Mouse (Mus musculus): ENCODE measurements at regions not wholly inside any gene's neighbourhood (a gene's known extent, or its start where the extent isn't known, plus 50 kb on each side); places are given as distances from the start of the nearest gene placed in this dataset.

DNA sequence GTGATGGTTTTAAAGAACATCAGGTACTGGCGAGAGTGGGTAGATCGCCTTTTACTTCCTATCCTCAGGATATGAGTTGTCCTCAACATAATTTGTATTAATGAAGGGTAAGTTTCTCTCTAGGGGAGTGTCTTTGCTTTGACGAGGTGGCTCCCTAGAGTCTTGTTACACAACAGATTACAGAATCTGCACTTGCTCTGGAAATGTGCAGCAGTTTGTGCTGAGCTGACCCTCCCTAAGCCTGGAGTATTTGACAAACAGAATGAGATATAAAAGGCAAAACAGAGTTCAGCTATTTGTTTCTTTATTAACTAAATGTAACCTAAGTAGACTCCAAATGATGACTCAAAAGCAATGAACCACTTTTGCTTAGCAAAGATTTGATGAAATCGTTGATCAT lies 136.8 kb upstream of the Mocs2 start:
- Histone ChIP-seq H3K27ac (replicated peaks; ENCODE audit: low read depth, low read length) (no peak overlapping the region), H3K4me1 (ENCODE audit: control insufficient read depth, insufficient read depth, low read length) (no peaks in the 10 kb centered on the region), H3K9me3 (replicated peaks; ENCODE audit: control insufficient read depth, low read length) (no peaks in the 10 kb centered on the region), H3K4me3 (ENCODE audit: low read depth, low read length) (no peak overlapping the region), H3K9ac (replicated peaks; ENCODE audit: low read length) (no peak overlapping the region), H3K27me3 (ENCODE audit: control insufficient read depth, insufficient read depth, low read length) (no peaks in the 10 kb centered on the region), H3K36me3 (replicated peaks; ENCODE audit: control insufficient read depth, insufficient read depth, low read depth, low read length) (no peaks in the 10 kb centered on the region), H3K4me2 (ENCODE audit: low read depth, low read length) (no peak overlapping the region)
- 74% methylated on average over 4 of the region's 4 CpGs for WGBS
- ATAC-seq (replicated peaks; ENCODE audit: insufficient number of reproducible peaks, low FRiP score, low TSS enrichment, low read depth) = no peak
- DNase-seq (ENCODE audit: low spot score) = no peak

GRCm38 (mm10) chr13:114681887-114682286 lies 136.1 kb upstream of the Mocs2 start:
- no peaks in the 10 kb centered on the region for H3K36me3 ChIP-seq (replicated peaks; ENCODE audit: control insufficient read depth, insufficient read depth, low read depth, low read length)
- no peak overlapping the region for H3K9ac ChIP-seq (replicated peaks; ENCODE audit: low read length)
- no peak for ATAC-seq (replicated peaks; ENCODE audit: insufficient number of reproducible peaks, low FRiP score, low TSS enrichment, low read depth)
- no peaks in the 10 kb centered on the region for H3K27me3 ChIP-seq (ENCODE audit: control insufficient read depth, insufficient read depth, low read length)
- H3K9me3 ChIP-seq (replicated peaks; ENCODE audit: control insufficient read depth, low read length) = no peaks in the 10 kb centered on the region
- H3K4me3 ChIP-seq (ENCODE audit: low read depth, low read length) = no peak overlapping the region
- 88% methylated on average over 4 of the region's 4 CpGs for WGBS
- H3K4me1 ChIP-seq (ENCODE audit: control insufficient read depth, insufficient read depth, low read length) = no peaks in the 10 kb centered on the region
- DNase-seq (ENCODE audit: low spot score) = no peak
- H3K27ac ChIP-seq (replicated peaks; ENCODE audit: low read depth, low read length) = no peak overlapping the region
- no peak overlapping the region for H3K4me2 ChIP-seq (ENCODE audit: low read depth, low read length)

- Histone ChIP-seq H3K4me3 (ENCODE audit: low read depth, low read length) (no peak overlapping the region), H3K27ac (replicated peaks; ENCODE audit: low read depth, low read length) (no peak overlapping the region), H3K9ac (replicated peaks; ENCODE audit: low read length) (no peak overlapping the region), H3K9me3 (replicated peaks; ENCODE audit: control insufficient read depth, low read length) (no peaks in the 10 kb centered on the region), H3K4me2 (ENCODE audit: low read depth, low read length) (no peak overlapping the region), H3K36me3 (replicated peaks; ENCODE audit: control insufficient read depth, insufficient read depth, low read depth, low read length) (no peaks in the 10 kb centered on the region), H3K4me1 (ENCODE audit: control insufficient read depth, insufficient read depth, low read length) (no peaks in the 10 kb centered on the region), H3K27me3 (ENCODE audit: control insufficient read depth, insufficient read depth, low read length) (no peaks in the 10 kb centered on the region)
- WGBS = 94% methylated on average over 5 of the region's 5 CpGs
- ATAC-seq (replicated peaks; ENCODE audit: insufficient number of reproducible peaks, low FRiP score, low TSS enrichment, low read depth) (no peak), DNase-seq (ENCODE audit: low spot score) (no peak)
Measured at GRCm38 (mm10) chr13:114682891-114683290, 135.1 kb upstream of the Mocs2 start.

- 78% methylated on average over 1 of the region's 1 CpGs for WGBS
- H3K36me3 ChIP-seq (replicated peaks; ENCODE audit: control insufficient read depth, insufficient read depth, low read depth, low read length) = no peaks in the 10 kb centered on the region
- H3K4me3 ChIP-seq (ENCODE audit: low read depth, low read length) = no peak overlapping the region
- no peak overlapping the region for H3K27ac ChIP-seq (replicated peaks; ENCODE audit: low read depth, low read length)
- H3K4me2 ChIP-seq (ENCODE audit: low read depth, low read length) = no peak overlapping the region
- DNase-seq (ENCODE audit: low spot score) = no peak
- no peak overlapping the region for H3K9ac ChIP-seq (replicated peaks; ENCODE audit: low read length)
- no peaks in the 10 kb centered on the region for H3K4me1 ChIP-seq (ENCODE audit: control insufficient read depth, insufficient read depth, low read length)
- H3K27me3 ChIP-seq (ENCODE audit: control insufficient read depth, insufficient read depth, low read length) = no peaks in the 10 kb centered on the region
- ATAC-seq (replicated peaks; ENCODE audit: insufficient number of reproducible peaks, low FRiP score, low TSS enrichment, low read depth) = no peak
- no peaks in the 10 kb centered on the region for H3K9me3 ChIP-seq (replicated peaks; ENCODE audit: control insufficient read depth, low read length)
Measured at GRCm38 (mm10) chr13:114684298-114684697, 133.7 kb upstream of the Mocs2 start.

DNA sequence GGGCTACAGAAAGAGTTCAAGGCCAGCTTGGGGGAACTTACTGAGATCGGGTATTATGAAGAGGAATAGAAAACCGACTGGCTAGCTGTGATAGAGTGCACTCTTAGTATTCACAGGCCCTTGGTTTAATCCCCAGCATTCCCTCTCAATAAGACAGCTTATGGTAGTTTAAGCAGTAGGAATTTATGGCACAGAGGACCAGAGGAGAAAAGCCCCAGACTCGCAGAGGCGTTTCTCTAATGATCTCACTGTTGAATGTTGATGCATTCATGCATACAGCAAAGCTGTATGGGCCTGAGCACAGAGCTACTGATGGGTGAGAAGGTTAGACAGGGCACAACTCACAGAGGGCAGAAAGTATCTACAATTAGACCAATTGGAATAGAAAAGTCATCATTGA lies 132.7 kb upstream of the Mocs2 start:
- WGBS = 72% methylated on average over 4 of the region's 4 CpGs
- DNase-seq (ENCODE audit: low spot score) (no peak), ATAC-seq (replicated peaks; ENCODE audit: insufficient number of reproducible peaks, low FRiP score, low TSS enrichment, low read depth) (no peak)
- Histone ChIP-seq H3K36me3 (replicated peaks; ENCODE audit: control insufficient read depth, insufficient read depth, low read depth, low read length) (no peaks in the 10 kb centered on the region), H3K4me3 (ENCODE audit: low read depth, low read length) (no peak overlapping the region), H3K9me3 (replicated peaks; ENCODE audit: control insufficient read depth, low read length) (no peaks in the 10 kb centered on the region), H3K4me1 (ENCODE audit: control insufficient read depth, insufficient read depth, low read length) (no peaks in the 10 kb centered on the region), H3K27me3 (ENCODE audit: control insufficient read depth, insufficient read depth, low read length) (no peaks in the 10 kb centered on the region), H3K27ac (replicated peaks; ENCODE audit: low read depth, low read length) (no peak overlapping the region), H3K9ac (replicated peaks; ENCODE audit: low read length) (no peak overlapping the region), H3K4me2 (ENCODE audit: low read depth, low read length) (no peak overlapping the region)

- Histone ChIP-seq H3K4me1 (ENCODE audit: control insufficient read depth, insufficient read depth, low read length) (no peaks in the 10 kb centered on the region), H3K36me3 (replicated peaks; ENCODE audit: control insufficient read depth, insufficient read depth, low read depth, low read length) (no peaks in the 10 kb centered on the region), H3K4me2 (ENCODE audit: low read depth, low read length) (no peak overlapping the region), H3K27ac (replicated peaks; ENCODE audit: low read depth, low read length) (no peak overlapping the region), H3K9ac (replicated peaks; ENCODE audit: low read length) (no peak overlapping the region), H3K4me3 (ENCODE audit: low read depth, low read length) (no peak overlapping the region), H3K27me3 (ENCODE audit: control insufficient read depth, insufficient read depth, low read length) (no peaks in the 10 kb centered on the region), H3K9me3 (replicated peaks; ENCODE audit: control insufficient read depth, low read length) (no peaks in the 10 kb centered on the region)
- ATAC-seq (replicated peaks; ENCODE audit: insufficient number of reproducible peaks, low FRiP score, low TSS enrichment, low read depth) (no peak), DNase-seq (ENCODE audit: low spot score) (peak; percentile 51)
- WGBS = 34% methylated on average over 2 of the region's 2 CpGs
Measured at GRCm38 (mm10) chr13:114712601-114713000, 105.4 kb upstream of the Mocs2 start.

- H3K9me3 ChIP-seq (replicated peaks; ENCODE audit: control insufficient read depth, low read length) = no peaks in the 10 kb centered on the region
- no peak overlapping the region for H3K4me2 ChIP-seq (ENCODE audit: low read depth, low read length)
- WGBS = 83% methylated on average over 4 of the region's 4 CpGs
- H3K27ac ChIP-seq (replicated peaks; ENCODE audit: low read depth, low read length) = no peak overlapping the region
- H3K4me3 ChIP-seq (ENCODE audit: low read depth, low read length) = no peak overlapping the region
- no peak overlapping the region for H3K9ac ChIP-seq (replicated peaks; ENCODE audit: low read length)
- H3K4me1 ChIP-seq (ENCODE audit: control insufficient read depth, insufficient read depth, low read length) = no peaks in the 10 kb centered on the region
- ATAC-seq (replicated peaks; ENCODE audit: insufficient number of reproducible peaks, low FRiP score, low TSS enrichment, low read depth) = no peak
- no peak for DNase-seq (ENCODE audit: low spot score)
- H3K36me3 ChIP-seq (replicated peaks; ENCODE audit: control insufficient read depth, insufficient read depth, low read depth, low read length) = no peaks in the 10 kb centered on the region
- H3K27me3 ChIP-seq (ENCODE audit: control insufficient read depth, insufficient read depth, low read length) = no peaks in the 10 kb centered on the region
Measured at GRCm38 (mm10) chr13:114719771-114720170, 98.3 kb upstream of the Mocs2 start.

DNA sequence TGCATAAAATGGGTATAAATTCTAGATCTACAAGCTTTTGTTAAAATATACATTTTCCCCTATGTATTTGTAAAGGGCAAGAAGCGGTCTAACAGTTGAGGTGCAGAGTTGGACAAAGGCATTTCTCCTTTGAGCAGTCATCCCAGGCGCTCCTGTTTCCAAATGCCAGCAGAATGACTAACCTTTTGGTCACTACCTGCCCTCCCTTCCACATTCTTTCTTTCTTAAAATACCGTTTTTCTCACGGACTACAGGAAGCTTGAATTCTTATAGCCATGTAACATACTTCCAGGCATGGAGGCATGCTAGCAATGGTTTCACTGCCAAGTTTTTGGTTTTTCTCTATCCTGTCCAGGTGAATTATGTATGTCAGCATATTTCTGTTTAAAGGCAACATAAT lies 91.2 kb upstream of the Mocs2 start:
- H3K9me3 ChIP-seq (replicated peaks; ENCODE audit: control insufficient read depth, low read length) = no peaks in the 10 kb centered on the region
- no peak for ATAC-seq (replicated peaks; ENCODE audit: insufficient number of reproducible peaks, low FRiP score, low TSS enrichment, low read depth)
- WGBS = 85% methylated on average over 4 of the region's 4 CpGs
- H3K4me3 ChIP-seq (ENCODE audit: low read depth, low read length) = no peak overlapping the region
- H3K36me3 ChIP-seq (replicated peaks; ENCODE audit: control insufficient read depth, insufficient read depth, low read depth, low read length) = no peaks in the 10 kb centered on the region
- no peak for DNase-seq (ENCODE audit: low spot score)
- no peak overlapping the region for H3K4me2 ChIP-seq (ENCODE audit: low read depth, low read length)
- no peak overlapping the region for H3K27ac ChIP-seq (replicated peaks; ENCODE audit: low read depth, low read length)
- H3K4me1 ChIP-seq (ENCODE audit: control insufficient read depth, insufficient read depth, low read length) = no peaks in the 10 kb centered on the region
- H3K9ac ChIP-seq (replicated peaks; ENCODE audit: low read length) = no peak overlapping the region
- no peaks in the 10 kb centered on the region for H3K27me3 ChIP-seq (ENCODE audit: control insufficient read depth, insufficient read depth, low read length)

- H3K4me2 ChIP-seq (ENCODE audit: low read depth, low read length) = no peak overlapping the region
- 89% methylated on average over 7 of the region's 7 CpGs for WGBS
- ATAC-seq (replicated peaks; ENCODE audit: insufficient number of reproducible peaks, low FRiP score, low TSS enrichment, low read depth) = no peak
- no peaks in the 10 kb centered on the region for H3K9me3 ChIP-seq (replicated peaks; ENCODE audit: control insufficient read depth, low read length)
- H3K36me3 ChIP-seq (replicated peaks; ENCODE audit: control insufficient read depth, insufficient read depth, low read depth, low read length) = no peaks in the 10 kb centered on the region
- no peak overlapping the region for H3K4me3 ChIP-seq (ENCODE audit: low read depth, low read length)
- no peak overlapping the region for H3K9ac ChIP-seq (replicated peaks; ENCODE audit: low read length)
- no peak for DNase-seq (ENCODE audit: low spot score)
- no peak overlapping the region for H3K27ac ChIP-seq (replicated peaks; ENCODE audit: low read depth, low read length)
- H3K4me1 ChIP-seq (ENCODE audit: control insufficient read depth, insufficient read depth, low read length) = no peaks in the 10 kb centered on the region
- no peaks in the 10 kb centered on the region for H3K27me3 ChIP-seq (ENCODE audit: control insufficient read depth, insufficient read depth, low read length)
Measured at GRCm38 (mm10) chr13:114735066-114735465, 83.0 kb upstream of the Mocs2 start.
